Mouse (Mus musculus): ENCODE data around the gene Tmem231. TPM values are rescaled to one million over a fixed set of nuclear protein-coding genes. Genes with fewer than 3 reads are reported as not detected.

The Tmem231 gene
- polyA plus RNA-seq, 1 experiment from 2014 or later, result 20.2 TPM

DNA sequence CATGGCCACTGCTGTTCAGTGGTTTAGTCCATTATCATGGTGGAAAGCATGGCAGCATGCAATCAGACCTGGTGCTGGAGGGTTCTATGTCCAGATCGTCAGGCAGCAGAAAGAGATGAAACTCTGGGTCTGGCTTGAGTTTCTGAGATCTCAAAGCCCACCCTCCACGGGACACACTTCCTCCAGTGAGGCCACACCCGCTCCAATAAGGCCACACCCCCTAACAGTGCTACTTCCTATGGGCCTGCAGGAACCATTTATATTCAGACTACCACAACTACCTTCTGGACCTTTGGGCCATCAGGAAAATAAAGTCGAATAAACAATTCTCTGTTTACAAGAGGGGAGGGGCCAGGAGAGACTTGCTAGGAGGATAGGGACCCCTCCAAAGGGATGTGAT is 12.7 kb downstream of the Tmem231 start:
- no peaks in the 10 kb centered on the region for H3K9me3 ChIP-seq
- no peaks in the 10 kb centered on the region for H3K4me1 ChIP-seq
- H3K27ac ChIP-seq (replicated peaks), result no peak overlapping the region
- H3K4me3 ChIP-seq, result no peak overlapping the region
- peaks cover 14% of the 10 kb centered on the region for H3K36me3 ChIP-seq (replicated peaks)
- no peak for DNase-seq (ENCODE audit: low spot score)
- H3K27me3 ChIP-seq (replicated peaks; ENCODE audit: low read depth, poor library complexity, severe bottlenecking), result no peaks in the 10 kb centered on the region
- 85% methylated on average over 4 of the region's 4 CpGs for WGBS

DNA sequence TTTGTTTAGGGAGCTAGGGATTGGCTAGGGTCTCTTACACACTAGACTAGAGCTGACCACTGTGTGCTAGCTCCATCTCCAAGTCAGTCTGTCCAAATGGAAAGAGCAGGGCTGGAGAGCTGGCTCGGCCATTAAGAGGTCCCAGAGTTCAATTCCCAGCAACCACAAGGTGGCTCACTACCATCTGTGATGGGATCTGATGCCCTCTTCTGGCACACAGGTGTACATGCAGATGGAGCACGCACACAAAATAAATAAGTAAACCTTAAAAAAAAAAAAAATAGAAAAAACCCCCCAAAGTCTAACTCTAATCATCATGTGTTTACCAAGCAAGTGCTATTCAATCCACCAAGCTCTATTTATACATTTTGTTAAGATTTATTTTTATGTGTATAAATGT is 14.0 kb downstream of the Tmem231 start:
- no peaks in the 10 kb centered on the region for H3K9me3 ChIP-seq
- no peaks in the 10 kb centered on the region for H3K27me3 ChIP-seq (replicated peaks; ENCODE audit: low read depth, poor library complexity, severe bottlenecking)
- 76% methylated on average over 2 of the region's 2 CpGs for WGBS
- no peaks in the 10 kb centered on the region for H3K4me1 ChIP-seq
- DNase-seq (ENCODE audit: low spot score), result no peak
- no peak overlapping the region for H3K27ac ChIP-seq (replicated peaks)
- no peak overlapping the region for H3K4me3 ChIP-seq
- H3K36me3 ChIP-seq (replicated peaks), result peaks cover 14% of the 10 kb centered on the region

DNA sequence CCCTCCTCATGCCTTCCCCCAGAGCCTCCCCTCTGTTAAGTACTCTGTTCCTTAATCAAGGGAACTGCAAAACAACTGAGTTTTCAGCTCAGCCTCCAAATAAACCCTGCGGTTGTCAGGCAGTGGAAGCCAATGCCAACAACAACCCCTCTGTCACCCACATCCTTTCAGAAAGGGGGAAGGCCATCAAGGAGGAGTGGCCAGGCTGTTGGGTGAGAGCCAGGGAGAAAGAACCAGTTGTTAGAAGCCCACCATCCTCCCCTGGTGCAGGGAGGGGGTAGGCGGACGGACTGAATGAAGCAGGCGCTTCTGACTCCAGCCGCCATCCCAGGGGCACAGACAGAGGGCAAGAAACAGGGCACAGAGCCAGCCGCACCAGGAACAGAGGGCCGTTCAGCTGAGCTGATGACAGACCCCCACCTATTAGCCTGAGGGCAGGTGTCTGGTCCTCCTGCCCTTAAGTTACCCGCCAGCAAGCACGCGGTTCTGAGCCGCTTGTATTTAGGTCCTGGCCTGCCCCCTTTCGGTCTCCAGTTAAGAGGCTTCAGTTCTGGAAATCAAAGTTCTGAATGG is 20.7 kb downstream of the Tmem231 start:
- H3K9me3 ChIP-seq, result no peaks in the 10 kb centered on the region
- peaks cover 55% of the 10 kb centered on the region for H3K27me3 ChIP-seq (replicated peaks; ENCODE audit: low read depth, poor library complexity, severe bottlenecking)
- peaks cover 20% of the 10 kb centered on the region for H3K4me1 ChIP-seq
- peaks cover 3% of the 10 kb centered on the region for H3K36me3 ChIP-seq (replicated peaks)
- peak; percentile 51 for DNase-seq (ENCODE audit: low spot score)
- WGBS, result 26% methylated on average over 12 of the region's 12 CpGs
- H3K27ac ChIP-seq (replicated peaks), result no peak overlapping the region
- H3K4me3 ChIP-seq, result no peak overlapping the region

DNA sequence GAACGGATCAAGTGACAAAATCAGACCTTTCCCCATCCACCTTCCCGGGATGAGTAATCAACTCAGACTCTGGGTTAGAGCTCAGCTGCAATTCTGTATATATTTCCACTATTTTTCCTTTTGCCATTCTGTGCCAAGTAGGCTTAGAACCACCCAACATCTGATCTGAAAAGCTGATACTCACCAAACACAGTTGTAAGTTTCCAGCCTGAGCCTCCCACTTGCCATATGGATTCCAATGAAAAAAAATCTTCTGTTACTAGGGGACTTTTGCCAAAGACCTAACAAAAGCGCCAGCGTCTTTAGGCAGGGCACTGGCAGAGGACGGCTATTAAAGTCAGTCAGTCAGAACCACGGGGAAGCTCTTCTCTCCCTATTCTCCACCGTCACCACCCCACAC is 22.1 kb downstream of the Tmem231 start:
- Histone ChIP-seq H3K9me3 (no peaks in the 10 kb centered on the region), H3K27me3 (replicated peaks; ENCODE audit: low read depth, poor library complexity, severe bottlenecking) (peaks cover 55% of the 10 kb centered on the region), H3K27ac (replicated peaks) (no peak overlapping the region), H3K36me3 (replicated peaks) (peaks cover under 1% of the 10 kb centered on the region), H3K4me1 (peaks cover 20% of the 10 kb centered on the region), H3K4me3 (no peak overlapping the region)
- DNase-seq (ENCODE audit: low spot score), result no peak
- 51% methylated on average over 7 of the region's 7 CpGs for WGBS

DNA sequence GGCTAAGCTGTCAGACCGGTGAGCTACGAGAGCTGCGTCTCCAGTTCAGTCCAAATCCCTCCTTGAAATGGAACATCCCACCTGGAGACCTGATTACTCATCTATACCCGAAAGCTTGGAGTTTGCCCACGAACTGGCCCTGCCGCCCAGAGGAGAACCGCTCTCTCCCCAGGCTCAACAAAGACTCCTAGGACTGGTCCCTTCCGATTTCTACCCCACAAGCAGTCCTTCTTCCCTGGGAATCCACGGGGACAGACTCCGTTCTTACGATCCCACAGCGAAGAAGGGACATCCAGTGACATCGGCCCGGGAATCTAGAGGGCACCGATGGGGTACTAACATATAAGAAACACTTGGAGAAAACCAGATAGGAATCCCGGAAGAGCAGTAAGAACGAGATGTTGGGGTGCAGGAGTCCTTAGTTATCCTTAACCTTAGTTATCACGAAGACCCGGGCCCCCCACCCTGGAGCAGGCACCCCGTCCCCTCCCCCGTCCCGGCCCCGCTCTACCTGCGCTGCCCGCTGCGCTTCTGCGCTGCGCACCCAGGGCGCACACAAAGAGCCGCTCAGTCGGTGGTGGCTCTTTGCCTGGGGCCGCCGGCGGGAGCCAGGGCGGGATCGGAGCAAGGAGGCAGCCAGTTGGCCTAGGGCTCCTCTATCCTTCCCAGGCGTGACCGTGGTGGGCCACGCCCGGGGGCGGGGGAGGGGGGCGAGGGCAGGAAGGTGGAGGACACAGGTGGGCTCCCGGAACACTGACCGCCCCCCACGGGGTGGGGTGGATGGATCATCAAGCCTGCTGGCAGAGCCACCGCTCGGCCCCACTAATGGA is 23.8 kb downstream of the Tmem231 start, which contains the start of gene Chst5:
Chst5 (minus strand) TSS at position 827 of the 830 bp plus-strand sequence.
- Histone ChIP-seq H3K27me3 (replicated peaks; ENCODE audit: low read depth, poor library complexity, severe bottlenecking) (peaks cover 55% of the 10 kb centered on the region), H3K36me3 (replicated peaks) (no peaks in the 10 kb centered on the region; the same call in 1 of the 2 replicates), H3K9me3 (no peaks in the 10 kb centered on the region), H3K4me1 (peaks cover 20% of the 10 kb centered on the region), H3K4me3 (peak within 1 kb of the TSS; percentile 64), H3K27ac (replicated peaks) (peak within 1 kb of the TSS; percentile 75)
- peak; percentile 73 for DNase-seq (ENCODE audit: low spot score)
- WGBS, result 5% methylated on average over 47 of the region's 47 CpGs

DNA sequence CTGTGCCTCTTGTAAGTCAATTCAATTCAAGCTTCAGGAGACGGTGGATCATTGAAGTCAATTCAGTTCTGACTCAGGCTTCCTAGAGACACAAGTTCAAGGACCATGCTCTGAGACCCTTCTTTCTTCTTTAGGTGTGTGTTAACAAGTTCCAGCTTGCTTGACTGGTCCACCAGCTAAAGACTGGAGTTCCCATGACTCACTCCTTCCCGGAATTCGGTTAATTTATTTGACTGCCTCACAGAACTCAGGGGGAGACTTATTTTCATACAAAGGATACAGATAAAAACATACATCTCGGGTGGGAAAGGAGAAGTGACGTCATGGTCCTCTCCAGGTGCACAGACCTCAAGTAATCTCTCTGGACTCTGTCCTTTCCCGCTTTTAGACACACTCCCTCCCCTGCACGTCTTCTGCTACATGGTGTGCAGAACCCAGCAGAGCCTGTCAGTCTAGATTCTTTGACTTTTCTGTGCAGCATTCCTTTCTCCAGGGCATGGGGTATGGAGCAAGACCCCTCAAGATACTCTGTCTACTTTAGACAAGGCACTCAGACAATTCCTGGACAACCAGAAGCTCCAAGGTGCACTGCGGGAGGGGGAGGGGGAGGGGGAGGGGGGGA is 28.1 kb downstream of the Tmem231 start:
- Histone ChIP-seq H3K27ac (replicated peaks) (no peak overlapping the region), H3K4me3 (no peak overlapping the region), H3K4me1 (peaks cover 26% of the 10 kb centered on the region), H3K27me3 (replicated peaks; ENCODE audit: low read depth, poor library complexity, severe bottlenecking) (peaks cover 22% of the 10 kb centered on the region), H3K9me3 (no peaks in the 10 kb centered on the region), H3K36me3 (replicated peaks) (no peaks in the 10 kb centered on the region)
- WGBS, result 72% methylated on average over 8 of the region's 8 CpGs
- DNase-seq (ENCODE audit: low spot score), result no peak

DNA sequence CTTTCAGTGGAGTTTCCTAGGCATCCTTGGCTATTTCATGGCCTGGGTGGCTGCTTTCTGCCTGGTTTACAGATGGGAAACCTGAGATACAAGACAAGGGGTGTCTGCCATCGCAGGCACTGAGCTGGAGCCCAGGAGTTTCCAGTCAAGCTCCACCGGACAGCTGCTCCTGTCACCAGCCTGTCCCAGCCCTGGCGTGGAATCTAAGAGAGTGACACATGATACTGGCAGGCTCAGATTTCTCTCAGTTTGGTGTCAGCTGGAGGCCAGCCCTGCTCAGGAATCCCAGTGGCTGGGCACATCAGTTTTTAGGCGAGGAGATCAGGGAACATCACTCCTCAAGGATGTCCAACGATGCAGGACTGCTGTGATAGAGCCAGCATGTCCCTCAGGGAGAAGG is 31.6 kb downstream of the Tmem231 start:
- peak; percentile 56 for DNase-seq (ENCODE audit: low spot score)

DNA sequence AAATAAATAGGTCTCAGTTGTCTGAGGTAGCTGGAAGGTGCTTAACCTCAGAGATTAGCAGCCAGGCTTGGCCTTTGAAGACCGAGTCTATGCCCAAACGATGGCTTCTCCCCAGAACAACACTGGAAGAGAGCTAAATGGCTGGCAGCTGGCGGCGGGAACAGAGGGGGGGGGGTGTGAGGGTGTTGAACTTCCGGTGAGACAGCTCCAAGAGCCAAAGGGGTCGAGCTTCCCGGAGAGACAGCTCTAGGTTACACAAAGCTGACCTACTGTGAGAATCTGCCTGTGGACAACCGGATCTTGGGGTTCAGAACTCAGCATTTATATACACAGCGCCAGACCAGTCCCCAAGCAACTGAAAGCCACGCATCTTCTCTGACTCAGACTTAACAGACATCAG is 35.1 kb downstream of the Tmem231 start:
- no peak overlapping the region for H3K27ac ChIP-seq (replicated peaks)
- no peaks in the 10 kb centered on the region for H3K27me3 ChIP-seq (replicated peaks; ENCODE audit: low read depth, poor library complexity, severe bottlenecking)
- peak; percentile 44 for DNase-seq (ENCODE audit: low spot score)
- 36% methylated on average over 10 of the region's 10 CpGs for WGBS
- no peaks in the 10 kb centered on the region for H3K9me3 ChIP-seq
- no peaks in the 10 kb centered on the region for H3K36me3 ChIP-seq (replicated peaks)
- H3K4me3 ChIP-seq, result no peak overlapping the region
- peaks cover 18% of the 10 kb centered on the region for H3K4me1 ChIP-seq

More for the DNA sequence above, 31.6 kb downstream of the Tmem231 start:
- no peak overlapping the region for H3K4me3 ChIP-seq
- no peaks in the 10 kb centered on the region for H3K9me3 ChIP-seq
- H3K27ac ChIP-seq (replicated peaks), result no peak overlapping the region
- H3K27me3 ChIP-seq (replicated peaks; ENCODE audit: low read depth, poor library complexity, severe bottlenecking), result no peaks in the 10 kb centered on the region
- peaks cover 18% of the 10 kb centered on the region for H3K4me1 ChIP-seq
- H3K36me3 ChIP-seq (replicated peaks), result no peaks in the 10 kb centered on the region
- WGBS, result 14% methylated on average over 5 of the region's 5 CpGs

DNA sequence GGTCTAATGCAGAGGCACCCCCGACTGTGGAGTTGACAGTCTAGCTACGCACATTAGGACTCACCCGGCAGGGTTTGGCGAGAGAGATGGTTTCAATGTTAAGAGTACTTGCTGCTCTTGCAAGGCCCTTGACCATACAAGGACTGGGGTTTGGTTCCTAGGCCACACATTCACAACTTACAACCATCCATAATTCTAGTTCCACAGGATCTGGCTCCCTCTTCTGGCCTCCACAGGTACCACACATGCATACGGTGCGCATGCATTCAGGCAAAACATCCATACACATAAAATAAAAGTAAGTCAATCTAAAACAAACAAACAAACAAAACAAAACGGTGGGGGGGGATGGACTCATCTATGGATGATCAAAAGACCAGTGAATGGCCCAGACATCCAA is 38.7 kb downstream of the Tmem231 start:
- Histone ChIP-seq H3K36me3 (replicated peaks) (no peaks in the 10 kb centered on the region), H3K27me3 (replicated peaks; ENCODE audit: low read depth, poor library complexity, severe bottlenecking) (peaks cover 27% of the 10 kb centered on the region), H3K27ac (replicated peaks) (no peak overlapping the region), H3K4me3 (no peak overlapping the region), H3K4me1 (peaks cover 20% of the 10 kb centered on the region), H3K9me3 (no peaks in the 10 kb centered on the region)
- no peak for DNase-seq (ENCODE audit: low spot score)
- WGBS, result 85% methylated on average over 7 of the region's 7 CpGs

DNA sequence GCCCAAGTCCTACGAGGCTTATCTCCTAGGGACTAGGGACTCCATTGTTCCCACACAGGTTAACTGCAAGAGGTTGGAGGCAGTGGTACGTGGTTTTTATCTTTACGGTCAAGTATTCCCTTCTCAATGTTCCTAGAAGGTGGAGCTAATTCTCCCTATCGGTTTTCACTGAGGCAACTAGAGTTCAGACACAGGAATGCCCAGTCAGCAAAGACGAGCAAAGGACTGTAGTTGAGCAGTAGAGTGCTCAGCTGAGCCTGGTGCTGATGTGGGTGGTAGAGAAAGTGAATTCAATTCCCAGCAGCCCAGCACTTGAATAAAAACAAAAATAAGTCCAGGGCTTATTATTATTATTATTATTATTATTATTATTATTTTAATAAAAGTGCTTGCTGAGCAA is 41.1 kb downstream of the Tmem231 start:
- peaks cover 20% of the 10 kb centered on the region for H3K4me1 ChIP-seq
- peaks cover 51% of the 10 kb centered on the region for H3K27me3 ChIP-seq (replicated peaks; ENCODE audit: low read depth, poor library complexity, severe bottlenecking)
- no peak for DNase-seq (ENCODE audit: low spot score)
- no peak overlapping the region for H3K4me3 ChIP-seq
- no peak overlapping the region for H3K27ac ChIP-seq (replicated peaks)
- H3K36me3 ChIP-seq (replicated peaks), result no peaks in the 10 kb centered on the region
- no peaks in the 10 kb centered on the region for H3K9me3 ChIP-seq
- 63% methylated on average over 5 of the region's 5 CpGs for WGBS

DNA sequence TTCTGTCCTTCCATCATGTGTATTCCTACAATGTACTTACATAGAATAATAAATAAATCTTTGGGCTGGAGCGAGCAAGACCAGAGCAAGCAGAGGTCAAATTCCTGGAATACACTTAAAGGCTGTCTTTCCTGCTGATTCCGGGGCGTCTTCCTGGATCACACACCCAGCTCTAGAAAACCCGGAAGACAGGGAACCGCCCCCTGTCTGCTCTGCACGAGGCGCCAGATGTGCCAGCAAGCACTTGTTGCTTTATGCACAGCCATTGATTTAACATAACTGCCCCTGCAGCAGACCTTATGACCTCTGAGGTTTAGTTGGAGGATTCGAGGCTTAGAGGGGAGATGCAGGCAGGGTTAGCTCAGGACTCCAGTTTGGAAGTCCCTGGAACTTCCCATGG is 41.7 kb downstream of the Tmem231 start:
- DNase-seq (ENCODE audit: low spot score), result peak; percentile 49
- no peak overlapping the region for H3K4me3 ChIP-seq
- peaks cover 56% of the 10 kb centered on the region for H3K27me3 ChIP-seq (replicated peaks; ENCODE audit: low read depth, poor library complexity, severe bottlenecking)
- peaks cover 20% of the 10 kb centered on the region for H3K4me1 ChIP-seq
- no peaks in the 10 kb centered on the region for H3K9me3 ChIP-seq
- no peaks in the 10 kb centered on the region for H3K36me3 ChIP-seq (replicated peaks)
- no peak overlapping the region for H3K27ac ChIP-seq (replicated peaks)
- 23% methylated on average over 8 of the region's 8 CpGs for WGBS

DNA sequence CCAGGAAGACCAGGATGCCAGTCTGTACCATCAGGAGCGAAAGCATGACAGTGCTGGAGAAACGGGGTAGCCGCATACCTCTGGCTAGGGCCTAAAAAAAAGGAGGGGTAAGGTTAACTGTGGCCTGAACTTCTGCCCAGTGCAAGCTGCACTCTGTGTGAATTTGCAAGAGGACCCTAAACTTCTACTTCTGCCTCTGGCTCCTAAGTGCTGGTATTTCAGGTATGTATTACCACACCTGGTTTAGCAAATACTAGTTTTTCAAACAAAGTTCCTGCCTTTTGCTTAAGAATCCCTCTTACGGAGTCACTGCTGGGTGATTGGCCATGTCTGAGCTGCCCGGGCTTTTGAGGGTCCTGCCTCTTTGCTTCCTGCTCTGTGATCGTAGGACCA is 42.8 kb downstream of the Tmem231 start:
- WGBS, result 60% methylated on average over 6 of the region's 6 CpGs
- H3K36me3 ChIP-seq (replicated peaks), result no peaks in the 10 kb centered on the region
- H3K27me3 ChIP-seq (replicated peaks; ENCODE audit: low read depth, poor library complexity, severe bottlenecking), result peaks cover 67% of the 10 kb centered on the region
- no peaks in the 10 kb centered on the region for H3K9me3 ChIP-seq
- DNase-seq (ENCODE audit: low spot score), result no peak
- H3K27ac ChIP-seq (replicated peaks), result no peak overlapping the region
- H3K4me3 ChIP-seq, result peak overlapping the region; percentile 48; the same call in 1 of the 2 replicates
- H3K4me1 ChIP-seq, result peaks cover 20% of the 10 kb centered on the region
